In the genomic region with DNA sequence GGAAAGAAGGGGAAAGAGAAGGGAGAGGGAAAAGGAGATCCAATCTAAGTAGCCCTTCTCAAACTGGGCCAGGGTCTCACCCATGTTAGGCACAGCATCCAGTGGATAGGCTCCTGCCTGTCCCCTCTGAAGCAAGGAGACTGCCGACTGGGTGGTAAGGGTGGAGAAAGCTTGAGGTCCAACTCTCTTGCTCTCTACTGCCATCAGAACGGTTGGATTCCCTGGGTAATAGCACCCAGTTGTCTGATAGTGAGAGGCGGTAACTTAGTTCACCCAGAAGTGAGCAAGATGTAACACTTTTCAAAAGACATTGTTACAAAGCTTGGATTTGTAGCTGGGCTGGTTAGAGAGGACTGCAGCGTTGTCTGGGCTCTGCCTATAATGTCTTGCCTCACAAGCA, we compare ENCODE assay signal across 1 mouse cellular context.
TF ChIP-seq lines count a peak whose summit lies in the region.

No protein-coding gene starts in this region.

TF ChIP-seq in MEL, 35 proteins besides CTCF, POLR2A, EP300 and RAD21:
- TF ChIP-seq TBP (IDR thresholded peaks at IDR 0.05; ENCODE audit: low read depth, low read length) = no peak
- TF ChIP-seq USF2 (IDR thresholded peaks at IDR 0.05; ENCODE audit: borderline replicate concordance in 1 of 2, insufficient read depth in 1 of 2, low read depth in 1 of 2, low read length in 2 of 2) = no peak
- TF ChIP-seq CHD2 (IDR thresholded peaks at IDR 0.05; ENCODE audit: low read length) = no peak
- TF ChIP-seq KAT2A (conservative IDR thresholded peaks at IDR 0.05; ENCODE audit: low read depth, low read length) = no peak
- TF ChIP-seq TCF12 (IDR thresholded peaks at IDR 0.05; ENCODE audit: low read depth, low read length) = no peak
- no peak for TF ChIP-seq USF1 (IDR thresholded peaks at IDR 0.05; ENCODE audit: low read depth, low read length)
- no peak for TF ChIP-seq BHLHE40 (IDR thresholded peaks at IDR 0.05; ENCODE audit: borderline replicate concordance, low read depth, low read length)
- no peak for TF ChIP-seq MYC (IDR thresholded peaks at IDR 0.05; ENCODE audit: low read depth, low read length)
- TF ChIP-seq RCOR1 (IDR thresholded peaks at IDR 0.05; ENCODE audit: low read depth, low read length) = no peak
- no peak for TF ChIP-seq SIN3A (IDR thresholded peaks at IDR 0.05; ENCODE audit: low read length)
- no peak for TF ChIP-seq POLR2AphosphoS5 (IDR thresholded peaks at IDR 0.05; ENCODE audit: borderline replicate concordance, low read depth, low read length)
- TF ChIP-seq HCFC1 (IDR thresholded peaks at IDR 0.05; ENCODE audit: low read depth, low read length) = no peak
- TF ChIP-seq ETS1 (IDR thresholded peaks at IDR 0.05; ENCODE audit: low read depth, low read length) = no peak
- no peak for TF ChIP-seq MAX (IDR thresholded peaks at IDR 0.05; ENCODE audit: low read length)
- TF ChIP-seq NELFE (IDR thresholded peaks at IDR 0.05; ENCODE audit: low read depth, low read length) = no peak
- TF ChIP-seq MXI1 (IDR thresholded peaks at IDR 0.05; ENCODE audit: low read depth, low read length) = no peak
